Mouse (Mus musculus) heart, embryonic 10.5 days (tissue): ENCODE results near the gene Nat8f1. TPM values are rescaled to one million over a fixed set of nuclear protein-coding genes. Genes with fewer than 3 reads are reported as not detected.
"Not testable (repeated sequence)": the region's sequence is repeated elsewhere in the genome, so short reads cannot be mapped to it uniquely, and the experiment has no call there.

Source experiments
- DNase-seq: peaks from one replicate; pipeline ENCODE4 v3.0.0-alpha.2; 2017; ENCODE audit warnings: low spot score
- H3K27ac ChIP-seq: fragments of 300-500 bp; sonication (generic); 2 replicates; pipeline ENCODE4 v1.5.1; 2016; ENCODE audit warnings: mild to moderate bottlenecking
- H3K27me3 ChIP-seq: fragments of 300-500 bp; sonication (generic); 2 replicates; pipeline ENCODE4 v1.6.1; 2016; ENCODE audit warnings: mild to moderate bottlenecking; ENCODE audit not compliant: poor library complexity, insufficient read depth, severe bottlenecking
- H3K36me3 ChIP-seq: fragments of 300-500 bp; sonication (generic); 2 replicates; pipeline ENCODE4 v1.6.1; 2016; ENCODE audit warnings: mild to moderate bottlenecking, moderate library complexity
- H3K4me1 ChIP-seq: fragments of 300-500 bp; sonication (generic); 2 replicates; pipeline ENCODE4 v1.6.1; 2016; ENCODE audit warnings: mild to moderate bottlenecking
- H3K4me3 ChIP-seq: fragments of 300-500 bp; sonication (generic); 2 replicates; pipeline ENCODE4 v1.5.1; 2016; ENCODE audit warnings: mild to moderate bottlenecking, moderate library complexity
- H3K9me3 ChIP-seq: fragments of 300-500 bp; sonication (generic); 2 replicates; pipeline ENCODE4 v1.6.1; 2016; ENCODE audit warnings: mild to moderate bottlenecking, moderate library complexity
- WGBS: fragments of 180-500 bp; shearing (Covaris S2); methylation state at CpG from one replicate; pipeline ENCODE4 v1.1.7; 2016; 5-methylcytosine and 5-hydroxymethylcytosine counted together
- polyA plus RNA-seq: library from polyadenylated mRNA; unstranded; fragments of >200 nt; fragmentation: Nextera tagmentation; extraction: Ambion mirVana; gene quantifications from 2 replicates; pipeline ENCODE4 v1.2.1, GENCODE M21; 2016

Nat8f1 gene
- polyA plus RNA-seq, 1 experiment from 2014 or later = 5.8 TPM

DNA sequence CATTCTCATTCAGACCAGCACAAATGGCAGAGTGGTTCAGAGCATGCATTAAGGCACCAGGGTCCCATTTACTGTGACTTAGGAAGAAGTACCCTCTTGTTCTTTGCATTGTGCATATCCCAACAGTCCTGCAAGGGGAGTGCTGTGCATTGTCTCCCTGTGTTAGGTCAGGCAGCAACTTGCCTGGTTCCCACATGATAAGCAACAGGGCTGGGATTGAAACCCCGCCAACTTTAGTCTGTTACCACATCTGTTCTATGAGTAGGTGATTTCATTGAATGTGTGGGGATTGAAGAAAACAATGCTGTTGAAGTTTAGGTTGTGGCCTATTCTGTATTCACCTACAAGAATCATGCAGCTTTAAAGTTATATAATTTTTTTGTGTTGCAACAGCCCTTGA, 11.2 kb upstream of the Nat8f1 start:
- Histone ChIP-seq H3K4me3 (no peak overlapping the region), H3K27ac (no peak overlapping the region), H3K27me3 (no peaks in the 10 kb centered on the region), H3K36me3 (peaks cover 76% of the 10 kb centered on the region), H3K9me3 (no peaks in the 10 kb centered on the region), H3K4me1 (no peaks in the 10 kb centered on the region)
- 79% methylated on average over 1 of the region's 1 CpGs for WGBS
- no peak for DNase-seq

DNA sequence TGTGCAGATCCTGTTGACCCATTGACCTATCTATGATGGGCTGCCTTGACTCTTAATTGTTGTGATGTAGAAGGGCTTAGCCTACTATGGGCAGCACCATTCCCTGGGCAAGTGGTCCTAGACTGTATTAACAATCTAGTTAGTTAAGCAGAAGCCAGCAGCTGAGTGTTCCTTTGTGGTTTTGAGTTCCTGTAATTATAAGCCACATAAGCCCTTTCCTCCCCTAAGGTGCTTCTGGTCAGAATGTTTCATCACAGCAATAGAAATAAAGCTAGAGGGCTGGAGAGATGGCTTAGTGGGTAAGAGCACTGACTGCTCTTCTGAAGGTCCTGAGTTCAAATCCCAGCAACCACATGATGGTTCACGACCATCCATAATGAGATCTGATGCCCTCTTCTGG, 8.2 kb upstream of the Nat8f1 start:
- H3K9me3 ChIP-seq = no peaks in the 10 kb centered on the region
- peaks cover 66% of the 10 kb centered on the region for H3K36me3 ChIP-seq
- DNase-seq = no peak
- WGBS = 94% methylated on average over 1 of the region's 1 CpGs
- no peak overlapping the region for H3K27ac ChIP-seq
- no peak overlapping the region for H3K4me3 ChIP-seq
- no peaks in the 10 kb centered on the region for H3K4me1 ChIP-seq
- H3K27me3 ChIP-seq = no peaks in the 10 kb centered on the region

DNA sequence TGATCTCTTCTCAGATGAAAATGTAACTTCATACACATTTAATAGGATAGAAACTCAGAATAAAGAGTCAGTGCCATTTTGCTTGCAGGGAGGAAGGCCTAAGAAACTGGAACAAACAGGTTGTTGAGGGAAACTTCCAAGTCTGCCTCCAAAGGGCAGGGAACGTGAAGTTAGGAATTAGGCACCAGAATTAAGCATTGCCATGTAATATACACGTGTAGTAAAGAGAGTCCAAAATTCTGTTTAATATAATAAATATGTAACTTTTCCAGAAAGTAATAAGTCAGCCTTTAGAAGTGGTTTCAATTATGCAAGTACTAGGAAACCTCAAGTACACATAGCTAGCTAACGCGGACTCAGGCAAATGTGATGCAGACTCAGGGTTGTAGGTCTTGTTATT, 3.9 kb upstream of the Nat8f1 start:
- no peak overlapping the region for H3K27ac ChIP-seq
- WGBS = 88% methylated on average over 4 of the region's 4 CpGs
- no peak for DNase-seq

DNA sequence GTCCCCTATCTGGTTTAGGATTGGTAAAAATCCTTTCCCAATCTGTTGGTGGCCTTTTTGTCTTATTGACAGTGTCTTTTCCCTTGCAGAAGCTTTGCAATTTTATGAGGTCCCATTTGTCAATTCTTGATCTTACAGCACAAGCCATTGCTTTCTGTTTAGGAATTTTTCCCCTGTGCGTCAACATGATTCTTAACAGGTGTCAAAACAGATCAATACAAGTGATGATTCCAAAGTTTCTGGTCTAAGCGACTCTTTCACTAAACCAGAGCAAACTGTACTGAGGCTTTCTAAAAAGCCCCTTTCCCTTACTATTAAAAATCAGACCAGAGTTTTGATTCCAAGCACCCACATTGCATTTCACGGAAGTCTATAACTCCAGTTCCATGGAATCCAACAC, 2.9 kb upstream of the Nat8f1 start:
- not testable (repeated sequence) for DNase-seq, H3K9me3 ChIP-seq, H3K4me3 ChIP-seq, H3K27me3 ChIP-seq, H3K27ac ChIP-seq
- 91% methylated on average over 3 of the region's 3 CpGs for WGBS
- Histone ChIP-seq H3K4me1 (peaks cover 12% of the 10 kb centered on the region), H3K36me3 (peaks cover 22% of the 10 kb centered on the region)

More for the DNA sequence above, 3.9 kb upstream of the Nat8f1 start:
- peaks cover 29% of the 10 kb centered on the region for H3K36me3 ChIP-seq
- H3K27me3 ChIP-seq = no peaks in the 10 kb centered on the region
- H3K4me1 ChIP-seq = peaks cover 12% of the 10 kb centered on the region
- H3K9me3 ChIP-seq = no peaks in the 10 kb centered on the region
- no peak overlapping the region for H3K4me3 ChIP-seq

DNA sequence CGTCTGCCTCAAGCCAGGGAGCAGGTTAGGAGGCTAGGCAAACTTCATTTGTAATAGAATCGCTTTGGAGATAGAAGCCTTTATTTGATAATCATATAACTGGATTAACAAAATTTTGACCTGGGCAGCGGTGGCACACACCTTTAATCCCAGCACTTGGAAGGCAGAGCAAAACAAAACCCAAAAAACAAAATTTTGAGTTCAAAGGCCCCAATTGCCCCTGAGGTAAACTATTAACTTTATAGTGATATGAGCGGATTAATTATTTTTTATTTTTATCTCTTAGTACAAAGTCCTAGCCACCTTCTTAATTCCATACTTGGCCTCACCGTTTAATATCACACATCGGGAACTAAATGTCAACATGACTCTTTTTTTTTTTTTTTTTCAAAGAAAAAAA, 1.1 kb upstream of the Nat8f1 start:
- Histone ChIP-seq H3K4me3 (peak overlapping the region; percentile 74), H3K27ac (peak overlapping the region; percentile 90)

DNA sequence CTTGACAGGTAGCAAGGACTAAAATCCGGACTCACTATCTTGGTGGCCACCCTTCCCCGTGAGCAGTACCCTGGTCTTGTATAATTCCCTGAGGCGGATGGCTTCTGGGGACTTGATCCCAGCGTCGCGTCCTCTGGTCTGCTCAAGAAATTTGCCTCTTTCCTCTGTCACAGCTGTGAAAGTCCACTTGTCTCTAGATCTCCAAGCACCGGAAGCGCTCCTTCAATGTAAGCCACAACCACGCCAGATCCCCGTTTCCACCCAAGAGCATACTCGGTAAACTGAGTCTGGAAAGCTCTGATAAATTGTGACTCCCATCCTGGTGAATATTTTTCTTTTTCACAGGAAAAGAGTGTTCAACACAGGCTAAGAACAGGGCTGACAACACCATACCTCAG, 347 bp downstream of the Nat8f1 start:
- no peaks in the 10 kb centered on the region for H3K9me3 ChIP-seq
- WGBS = 4% methylated on average over 11 of the region's 11 CpGs
- H3K36me3 ChIP-seq = no peaks in the 10 kb centered on the region
- no peaks in the 10 kb centered on the region for H3K27me3 ChIP-seq
- H3K27ac ChIP-seq = peak overlapping the region; percentile 90
- H3K4me1 ChIP-seq = peaks cover 12% of the 10 kb centered on the region
- no peak for DNase-seq
- H3K4me3 ChIP-seq = peak overlapping the region; percentile 74

More for the DNA sequence above, 1.1 kb upstream of the Nat8f1 start:
- no peak for DNase-seq
- peaks cover 8% of the 10 kb centered on the region; the same call in 1 of the 2 replicates for H3K36me3 ChIP-seq
- H3K9me3 ChIP-seq = no peaks in the 10 kb centered on the region
- no peaks in the 10 kb centered on the region for H3K27me3 ChIP-seq
- WGBS = 81% methylated on average over 6 of the region's 6 CpGs
- H3K4me1 ChIP-seq = peaks cover 12% of the 10 kb centered on the region

DNA sequence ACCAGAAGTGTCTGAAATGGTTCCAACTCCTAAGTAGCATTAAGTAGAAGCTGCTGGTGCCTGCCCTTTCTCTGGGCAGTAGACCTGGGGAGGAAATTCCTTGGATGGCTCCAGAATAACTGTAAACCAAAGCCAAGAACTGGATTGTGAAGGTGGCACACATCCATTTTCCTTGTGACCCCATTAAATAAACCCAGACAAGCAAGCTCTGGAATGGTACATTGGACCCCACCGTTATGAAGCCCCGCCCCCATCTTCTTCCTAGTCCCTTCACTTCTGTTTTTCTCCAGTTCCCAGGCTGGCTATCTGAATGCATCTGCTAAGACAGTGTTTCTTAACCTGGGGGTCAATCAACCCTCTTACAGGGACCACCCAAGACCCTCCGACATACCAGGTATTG, 3.9 kb downstream of the Nat8f1 start, which contains the start of gene Tprkb:
Gene Tprkb (plus strand): TSS at position 279 of the 400 bp plus-strand sequence.
- Histone ChIP-seq H3K9me3 (no peaks in the 10 kb centered on the region), H3K4me1 (peaks cover 11% of the 10 kb centered on the region), H3K4me3 (no peak within 1 kb of the TSS), H3K27me3 (no peaks in the 10 kb centered on the region), H3K36me3 (no peaks in the 10 kb centered on the region), H3K27ac (no peak within 1 kb of the TSS)
- WGBS = 81% methylated on average over 3 of the region's 3 CpGs
- no peak for DNase-seq

DNA sequence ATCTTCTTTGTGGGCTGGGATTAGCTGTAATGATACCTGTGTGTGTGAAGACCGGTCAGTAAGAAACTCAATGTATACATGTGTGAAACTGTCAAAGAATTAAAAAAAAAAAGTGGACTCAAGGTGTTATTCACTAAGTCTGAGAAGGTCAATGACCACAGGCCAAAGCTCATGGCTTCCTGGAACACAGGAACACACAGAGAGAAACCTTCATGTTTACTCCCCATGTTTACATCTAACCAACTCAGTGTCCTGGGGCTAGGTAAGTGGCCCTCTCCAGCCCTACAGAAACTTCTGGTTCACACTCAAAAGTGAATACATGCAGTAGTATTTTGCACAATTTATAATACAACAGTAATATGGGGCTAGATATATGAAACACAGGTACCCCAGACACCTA, 5.8 kb downstream of the Nat8f1 start:
- H3K4me1 ChIP-seq = peaks cover 2% of the 10 kb centered on the region
- no peaks in the 10 kb centered on the region for H3K36me3 ChIP-seq
- H3K4me3 ChIP-seq = no peak overlapping the region
- H3K27me3 ChIP-seq = no peaks in the 10 kb centered on the region
- 83% methylated on average over 1 of the region's 1 CpGs for WGBS
- H3K9me3 ChIP-seq = no peaks in the 10 kb centered on the region
- no peak overlapping the region for H3K27ac ChIP-seq
- no peak for DNase-seq

DNA sequence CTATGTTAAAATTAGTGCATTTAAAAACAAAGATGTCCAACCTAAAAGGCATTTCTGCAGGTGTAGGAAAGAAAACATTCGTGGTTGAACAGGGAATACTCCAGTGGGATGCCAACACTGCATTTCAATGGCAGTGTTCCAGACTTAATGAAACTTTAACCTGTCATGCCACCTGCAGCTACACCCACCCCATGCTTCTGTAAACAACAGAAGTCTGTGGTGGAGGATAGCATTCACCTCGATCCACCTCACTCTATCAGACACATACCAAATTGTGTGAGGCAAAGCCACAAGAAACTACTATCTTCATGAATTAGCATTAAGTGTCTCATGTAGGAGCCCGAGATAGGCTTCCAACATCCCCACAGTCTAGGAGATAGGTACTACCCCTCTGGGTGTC, 7.1 kb downstream of the Nat8f1 start:
- Histone ChIP-seq H3K36me3 (no peaks in the 10 kb centered on the region), H3K4me1 (no peaks in the 10 kb centered on the region), H3K27me3 (no peaks in the 10 kb centered on the region), H3K9me3 (no peaks in the 10 kb centered on the region), H3K27ac (no peak overlapping the region), H3K4me3 (no peak overlapping the region)
- 61% methylated on average over 3 of the region's 3 CpGs for WGBS
- DNase-seq = no peak

DNA sequence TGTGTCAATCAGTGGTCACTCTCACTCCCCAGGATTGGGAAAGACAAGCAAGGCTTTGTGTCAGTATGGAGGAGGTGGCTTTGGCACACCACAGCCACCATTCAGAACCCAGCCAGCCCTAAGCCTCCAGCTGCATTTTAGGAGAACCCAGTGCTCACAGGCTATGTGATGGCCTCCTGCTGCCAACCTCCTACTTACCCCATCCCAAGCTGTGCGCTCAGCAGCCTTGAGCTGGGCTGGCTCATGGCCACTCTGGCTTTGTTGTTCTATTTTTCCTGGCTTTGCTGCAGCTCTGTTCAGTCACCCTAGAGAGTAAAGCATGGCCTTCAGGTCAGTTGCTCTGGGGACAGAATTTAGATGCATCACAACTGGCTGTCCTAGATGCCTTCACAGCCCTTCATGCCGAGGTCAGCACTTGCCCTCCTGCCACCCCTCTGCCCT, 8.6 kb downstream of the Nat8f1 start:
- H3K9me3 ChIP-seq, H3K36me3 ChIP-seq, H3K27ac ChIP-seq, H3K27me3 ChIP-seq, H3K4me1 ChIP-seq, H3K4me3 ChIP-seq, DNase-seq: not testable (repeated sequence)
- 61% methylated on average over 2 of the region's 2 CpGs for WGBS

DNA sequence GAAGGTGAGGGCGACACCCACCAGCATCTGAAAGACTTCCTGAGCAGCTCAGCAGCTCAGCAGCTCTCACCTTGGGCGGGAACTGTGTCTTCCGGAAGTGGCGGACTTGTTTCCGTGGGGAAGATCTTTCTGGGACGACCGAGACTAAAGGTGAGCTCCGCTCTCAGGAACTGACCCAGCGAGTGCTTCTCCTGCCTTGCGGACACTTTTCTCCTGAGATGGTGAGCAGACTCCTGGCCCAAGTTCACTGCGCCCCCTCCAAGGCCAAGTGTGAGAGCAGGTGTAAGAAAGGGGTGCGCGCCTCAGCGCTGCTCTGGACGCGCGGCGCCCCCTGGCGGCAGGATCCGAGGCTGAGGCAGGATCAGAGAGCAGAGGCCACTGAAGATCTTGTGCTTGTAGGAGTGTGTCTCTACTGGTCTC, 10.8 kb downstream of the Nat8f1 start, which contains the start of gene Nat8f4:
Gene Nat8f4 (minus strand): TSS at position 243 of the 420 bp plus-strand sequence.
- H3K36me3 ChIP-seq, H3K4me1 ChIP-seq, H3K27me3 ChIP-seq, DNase-seq, H3K9me3 ChIP-seq: not testable (repeated sequence)
- 17% methylated on average over 20 of the region's 20 CpGs for WGBS
- Histone ChIP-seq H3K27ac (0 out of 2 replicates have a peak within 1 kb of the TSS, but pooled peaks have one; percentile 29), H3K4me3 (peak within 1 kb of the TSS; percentile 50)

DNA sequence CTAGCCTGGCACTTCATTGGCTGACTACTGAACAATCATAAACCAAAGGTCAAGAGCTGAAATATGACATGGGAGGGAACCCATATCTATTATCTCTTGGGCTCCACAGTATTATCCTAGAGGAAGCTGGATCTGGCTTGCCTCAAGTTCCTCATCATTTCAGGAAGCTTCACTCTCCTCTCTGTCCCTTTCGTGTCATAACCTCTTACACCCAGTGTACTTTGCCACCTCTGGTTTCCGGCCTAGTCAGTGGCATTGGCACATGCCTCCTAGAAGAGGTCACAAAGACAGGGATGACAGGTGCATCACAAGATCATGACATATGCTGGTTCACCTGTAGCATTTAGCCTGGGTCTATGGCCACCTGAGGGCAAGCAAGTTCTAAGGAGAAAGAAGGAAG, 13.2 kb downstream of the Nat8f1 start:
- H3K27me3 ChIP-seq = peaks cover 9% of the 10 kb centered on the region; the same call in 1 of the 2 replicates
- no peaks in the 10 kb centered on the region for H3K9me3 ChIP-seq
- H3K4me1 ChIP-seq = no peaks in the 10 kb centered on the region
- no peaks in the 10 kb centered on the region for H3K36me3 ChIP-seq
- DNase-seq = no peak
- no peak overlapping the region for H3K27ac ChIP-seq
- H3K4me3 ChIP-seq = no peak overlapping the region
- WGBS = 74% methylated on average over 2 of the region's 2 CpGs

DNA sequence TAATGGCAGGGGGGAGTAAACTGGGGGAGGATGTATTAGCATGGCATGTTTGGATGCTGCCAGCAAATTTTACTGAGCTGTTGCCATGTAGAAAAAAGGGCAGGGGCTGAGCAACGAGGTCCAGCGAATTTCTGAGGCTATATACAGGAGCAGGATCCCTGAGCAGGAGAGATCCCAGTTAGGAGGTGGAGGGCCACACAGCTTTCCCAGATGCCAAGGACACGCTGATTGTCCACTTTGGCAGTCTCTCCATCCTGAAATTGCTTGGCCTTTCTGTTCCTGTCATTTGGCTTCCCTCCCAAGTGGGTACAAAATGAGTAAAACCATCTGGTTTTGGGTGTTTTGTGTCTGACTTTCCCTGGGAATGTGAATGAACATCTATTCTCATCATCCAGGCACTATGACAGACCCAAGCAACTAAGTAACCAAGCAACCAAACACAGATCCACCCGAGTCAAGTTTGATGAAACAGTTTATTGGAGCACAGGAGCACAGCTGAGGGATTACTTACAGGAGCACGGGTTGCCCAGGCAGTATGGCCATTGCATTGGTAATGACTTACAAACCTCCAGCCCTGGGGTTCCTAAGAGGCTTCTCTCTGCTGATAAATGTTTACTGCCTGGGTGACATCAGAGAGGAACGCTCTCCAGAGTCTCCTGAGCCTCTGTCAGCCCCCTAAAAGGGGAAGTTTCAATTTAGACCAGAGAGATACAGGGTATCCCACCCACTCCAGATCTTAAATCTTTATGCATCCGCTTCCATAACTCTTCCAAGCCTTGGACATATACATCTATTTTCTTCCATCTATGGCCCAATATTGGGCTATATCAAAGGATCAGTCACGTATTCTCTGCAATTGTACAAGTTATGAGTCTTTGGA, 16.7 kb downstream of the Nat8f1 start:
- not testable (repeated sequence) for H3K27me3 ChIP-seq, H3K36me3 ChIP-seq, DNase-seq, H3K4me3 ChIP-seq, H3K4me1 ChIP-seq, H3K9me3 ChIP-seq, H3K27ac ChIP-seq
- WGBS = 75% methylated on average over 7 of the region's 8 CpGs
